Mouse (Mus musculus): ENCODE measurements around the gene Coro1c. TPM values are rescaled to one million over a fixed set of nuclear protein-coding genes. Genes with fewer than 3 reads are reported as not detected.

The Coro1c gene
- polyA plus RNA-seq, 1 experiment, result 194 TPM

DNA sequence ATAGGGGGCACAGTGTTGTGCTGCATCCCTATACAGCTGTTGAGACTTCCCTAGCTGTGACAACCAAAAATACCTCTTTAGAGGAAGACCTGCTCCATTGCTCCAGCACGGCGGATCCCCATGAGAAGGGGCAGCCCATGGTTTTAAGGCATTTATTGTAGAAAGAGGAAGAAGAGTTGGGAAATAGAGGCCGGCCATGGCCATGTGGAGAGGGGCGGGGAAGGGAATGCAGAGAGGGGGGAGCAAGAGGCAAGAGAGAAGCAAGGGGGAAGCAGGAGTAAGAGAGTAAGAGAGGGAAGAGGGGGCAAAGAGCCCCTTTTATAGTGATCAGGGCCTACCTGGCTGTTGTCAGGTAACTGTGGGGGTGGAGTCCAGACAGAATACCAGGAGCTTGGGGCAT is 98.4 kb downstream of the Coro1c start:
- no peak for TF ChIP-seq POLR2A (IDR thresholded peaks at IDR 0.05; ENCODE audit: borderline replicate concordance, low read depth, low read length)
- no peak overlapping the region for H3K4me3 ChIP-seq (ENCODE audit: insufficient read depth, low read length)
- peaks cover 7% of the 10 kb centered on the region; the same call in 1 of the 2 replicates for H3K4me1 ChIP-seq (ENCODE audit: control insufficient read depth, insufficient read depth, low read length)
- no peak overlapping the region for H3K27ac ChIP-seq (ENCODE audit: insufficient read depth, low read depth, low read length)

DNA sequence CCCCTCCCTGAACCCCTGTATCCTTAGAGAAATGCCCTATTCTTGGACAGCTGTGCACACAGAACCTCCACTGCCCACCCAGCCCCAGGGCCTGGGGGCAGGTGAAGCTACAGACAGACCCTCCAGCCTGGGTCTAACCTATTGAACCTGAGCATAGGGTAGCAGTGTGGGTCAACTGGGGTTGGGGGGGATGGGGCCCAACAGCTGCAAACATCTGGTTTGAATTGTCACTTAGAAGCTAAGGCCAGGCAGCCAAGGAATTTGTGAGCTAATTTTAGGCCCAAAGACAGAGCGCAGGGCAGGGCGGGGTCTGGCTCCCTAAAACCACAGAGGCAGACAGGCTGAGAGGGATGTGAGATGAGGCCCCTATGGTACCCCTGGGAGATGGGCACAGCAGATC is 100.4 kb downstream of the Coro1c start:
- Histone ChIP-seq H3K27ac (ENCODE audit: insufficient read depth, low read depth, low read length) (no peak overlapping the region), H3K4me3 (ENCODE audit: insufficient read depth, low read length) (no peak overlapping the region), H3K4me1 (ENCODE audit: control insufficient read depth, insufficient read depth, low read length) (peaks cover 7% of the 10 kb centered on the region; the same call in 1 of the 2 replicates)
- TF ChIP-seq POLR2A (IDR thresholded peaks at IDR 0.05; ENCODE audit: borderline replicate concordance, low read depth, low read length), result no peak
- no peak for TF ChIP-seq CTCF (IDR thresholded peaks at IDR 0.05; ENCODE audit: low read depth, low read length)

DNA sequence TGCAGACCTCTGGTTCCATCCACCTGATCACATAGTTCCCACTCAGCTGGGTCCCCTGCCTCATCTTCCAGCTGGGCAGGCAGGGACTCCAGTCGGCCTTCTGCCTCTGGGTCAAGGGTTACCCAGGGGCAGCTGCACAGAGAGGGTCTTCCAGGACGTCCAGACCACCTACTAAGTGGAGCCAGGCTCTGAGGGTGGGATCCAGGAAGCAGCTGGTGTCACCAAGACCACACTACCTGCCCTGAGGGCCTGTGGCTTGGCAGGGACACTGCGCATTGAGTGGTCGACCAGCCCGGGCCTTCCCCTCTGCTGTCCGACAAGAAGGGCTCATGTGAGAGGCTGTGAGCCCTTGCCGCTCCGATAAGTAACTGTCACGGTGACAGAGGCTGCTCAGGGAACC is 100.8 kb downstream of the Coro1c start:
- Histone ChIP-seq H3K4me1 (ENCODE audit: control insufficient read depth, insufficient read depth, low read length) (peaks cover 7% of the 10 kb centered on the region; the same call in 1 of the 2 replicates), H3K4me3 (ENCODE audit: insufficient read depth, low read length) (no peak overlapping the region), H3K27ac (ENCODE audit: insufficient read depth, low read depth, low read length) (no peak overlapping the region)
- TF ChIP-seq CTCF (IDR thresholded peaks at IDR 0.05; ENCODE audit: low read depth, low read length) (no peak), POLR2A (IDR thresholded peaks at IDR 0.05; ENCODE audit: borderline replicate concordance, low read depth, low read length) (no peak)

GRCm38 (mm10) chr5:113806414-113806813 is 102.1 kb downstream of the Coro1c start:
- TF ChIP-seq POLR2A (IDR thresholded peaks at IDR 0.05; ENCODE audit: borderline replicate concordance, low read depth, low read length), result no peak
- no peak for TF ChIP-seq CTCF (IDR thresholded peaks at IDR 0.05; ENCODE audit: low read depth, low read length)
- Histone ChIP-seq H3K4me3 (ENCODE audit: insufficient read depth, low read length) (no peak overlapping the region), H3K27ac (ENCODE audit: insufficient read depth, low read depth, low read length) (no peak overlapping the region), H3K4me1 (ENCODE audit: control insufficient read depth, insufficient read depth, low read length) (peaks cover 5% of the 10 kb centered on the region; the same call in 1 of the 2 replicates)

DNA sequence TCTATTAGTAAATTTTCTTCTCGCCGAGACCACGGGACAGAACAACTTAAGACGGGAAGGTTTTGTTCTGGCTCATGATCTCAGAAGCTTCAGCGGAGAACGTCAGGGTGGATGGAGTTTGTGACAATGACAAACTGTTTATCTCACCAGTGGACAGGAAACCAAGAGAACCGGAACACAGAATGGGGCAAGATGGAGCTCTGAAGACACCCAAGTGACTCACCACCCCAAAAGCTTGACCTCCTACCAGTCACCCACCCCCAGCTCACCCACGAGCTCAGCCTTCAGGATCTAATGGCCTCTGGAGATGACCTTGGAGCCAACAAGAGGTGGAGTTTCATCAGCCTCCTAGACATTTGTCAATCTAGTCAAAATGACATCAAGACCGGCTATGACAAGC is 103.3 kb downstream of the Coro1c start:
- H3K4me3 ChIP-seq (ENCODE audit: insufficient read depth, low read length), result no peak overlapping the region
- H3K4me1 ChIP-seq (ENCODE audit: control insufficient read depth, insufficient read depth, low read length), result peaks cover 5% of the 10 kb centered on the region; the same call in 1 of the 2 replicates
- no peak for TF ChIP-seq POLR2A (IDR thresholded peaks at IDR 0.05; ENCODE audit: borderline replicate concordance, low read depth, low read length)
- TF ChIP-seq CTCF (IDR thresholded peaks at IDR 0.05; ENCODE audit: low read depth, low read length), result no peak
- H3K27ac ChIP-seq (ENCODE audit: insufficient read depth, low read depth, low read length), result no peak overlapping the region

DNA sequence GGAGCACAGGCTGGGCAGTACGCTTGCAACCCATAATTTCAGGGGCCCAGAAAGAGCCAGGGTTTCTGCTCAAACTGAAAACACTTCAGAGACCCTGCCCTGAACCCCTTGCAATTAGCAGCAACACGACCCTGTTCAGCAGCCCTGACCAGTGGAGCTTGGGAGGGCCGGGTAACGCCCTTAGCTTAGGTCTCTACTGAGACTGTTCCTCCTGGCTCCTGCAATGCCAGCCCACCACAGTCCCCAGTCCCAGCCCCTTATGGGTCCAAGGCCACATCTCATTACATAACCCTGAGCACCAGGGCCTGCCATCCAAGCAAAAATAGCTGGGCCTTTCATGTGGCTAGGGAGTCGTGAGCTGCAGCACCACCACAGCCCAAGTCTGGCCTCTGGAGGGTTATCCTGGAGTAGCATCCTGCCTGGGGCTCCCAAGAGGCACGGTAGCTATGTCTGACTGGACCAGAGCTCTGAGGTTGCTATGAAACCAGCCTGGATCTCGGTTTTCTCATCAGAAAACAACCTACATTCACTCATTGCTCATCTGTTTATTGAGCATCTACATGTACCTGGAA is 104.1 kb downstream of the Coro1c start:
- TF ChIP-seq CTCF (IDR thresholded peaks at IDR 0.05; ENCODE audit: low read depth, low read length) (no peak), POLR2A (IDR thresholded peaks at IDR 0.05; ENCODE audit: borderline replicate concordance, low read depth, low read length) (no peak)
- H3K4me1 ChIP-seq (ENCODE audit: control insufficient read depth, insufficient read depth, low read length), result peaks cover 3% of the 10 kb centered on the region; the same call in 1 of the 2 replicates
- H3K27ac ChIP-seq (ENCODE audit: insufficient read depth, low read depth, low read length), result no peak overlapping the region
- H3K4me3 ChIP-seq (ENCODE audit: insufficient read depth, low read length), result no peak overlapping the region

- no peak within 1 kb of the TSS for H3K4me3 ChIP-seq (ENCODE audit: insufficient read depth, low read length)
- TF ChIP-seq POLR2A (IDR thresholded peaks at IDR 0.05; ENCODE audit: borderline replicate concordance, low read depth, low read length), result no peak
- no peak for TF ChIP-seq CTCF (IDR thresholded peaks at IDR 0.05; ENCODE audit: low read depth, low read length)
- peaks cover 15% of the 10 kb centered on the region for H3K4me1 ChIP-seq (ENCODE audit: control insufficient read depth, insufficient read depth, low read length)
- no peak within 1 kb of the TSS for H3K27ac ChIP-seq (ENCODE audit: insufficient read depth, low read depth, low read length)
These were observed 108.3 kb downstream of the Coro1c start, which contains the start of gene Tmem119 for GRCm38 (mm10) chr5:113800280-113800679. Gene Tmem119 (minus strand): TSS chr5:113800516.

GRCm38 (mm10) chr5:113799691-113800090 is 108.9 kb downstream of the Coro1c start:
- Histone ChIP-seq H3K4me1 (ENCODE audit: control insufficient read depth, insufficient read depth, low read length) (peaks cover 15% of the 10 kb centered on the region), H3K27ac (ENCODE audit: insufficient read depth, low read depth, low read length) (no peak overlapping the region), H3K4me3 (ENCODE audit: insufficient read depth, low read length) (no peak overlapping the region)
- TF ChIP-seq CTCF (IDR thresholded peaks at IDR 0.05; ENCODE audit: low read depth, low read length) (no peak), POLR2A (IDR thresholded peaks at IDR 0.05; ENCODE audit: borderline replicate concordance, low read depth, low read length) (no peak)

DNA sequence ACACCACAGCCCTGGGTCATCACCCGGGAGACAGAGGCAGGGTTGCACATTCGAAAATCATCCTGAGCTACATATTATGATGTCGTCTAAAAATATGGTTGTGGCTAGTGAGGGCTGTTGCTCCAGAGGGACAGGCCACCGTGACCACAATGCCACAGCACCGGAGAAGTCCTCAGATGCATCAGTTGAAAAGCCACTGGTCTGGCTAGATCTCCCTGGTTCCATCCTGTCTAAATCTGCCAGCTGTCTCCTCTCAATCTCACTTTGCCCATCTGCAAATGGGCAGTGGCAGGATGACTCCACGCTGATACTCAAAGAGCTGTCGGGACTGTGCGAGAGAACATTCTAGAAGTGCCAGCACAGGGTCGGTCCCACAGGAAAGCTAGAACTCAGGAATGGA is 110.0 kb downstream of the Coro1c start:
- Histone ChIP-seq H3K4me1 (ENCODE audit: control insufficient read depth, insufficient read depth, low read length) (peaks cover 16% of the 10 kb centered on the region), H3K4me3 (ENCODE audit: insufficient read depth, low read length) (no peak overlapping the region), H3K27ac (ENCODE audit: insufficient read depth, low read depth, low read length) (no peak overlapping the region)
- TF ChIP-seq CTCF (IDR thresholded peaks at IDR 0.05; ENCODE audit: low read depth, low read length) (no peak), POLR2A (IDR thresholded peaks at IDR 0.05; ENCODE audit: borderline replicate concordance, low read depth, low read length) (no peak)

- H3K27ac ChIP-seq (ENCODE audit: insufficient read depth, low read depth, low read length), result no peak overlapping the region
- TF ChIP-seq POLR2A (IDR thresholded peaks at IDR 0.05; ENCODE audit: borderline replicate concordance, low read depth, low read length) (no peak), CTCF (IDR thresholded peaks at IDR 0.05; ENCODE audit: low read depth, low read length) (no peak)
- no peak overlapping the region for H3K4me3 ChIP-seq (ENCODE audit: insufficient read depth, low read length)
- peaks cover 23% of the 10 kb centered on the region for H3K4me1 ChIP-seq (ENCODE audit: control insufficient read depth, insufficient read depth, low read length)
These were observed 111.2 kb downstream of the Coro1c start for GRCm38 (mm10) chr5:113797149-113797882.

All from bone marrow macrophage, adult 2 months (primary cell).